Mouse (Mus musculus) heart, postnatal 25 days (tissue): ENCODE measurements around the gene Eddm3b. TPM values are rescaled to one million over a fixed set of nuclear protein-coding genes. Genes with fewer than 3 reads are reported as not detected.

Source experiments
- DNase-seq: peaks from one replicate; pipeline ENCODE4 v3.0.0; 2022; ENCODE audit warnings: low spot score
- intact Hi-C: fragments of 180-260 bp; cut with DNase I; formaldehyde crosslinking; loops from one replicate; pipeline ENCODE4 v1.15.1; 2025
- total RNA-seq, 2 experiments: library from RNA; stranded (reverse); gene quantifications; 2 replicates each; pipeline ENCODE4 v1.2.3; 2021

The Eddm3b gene
- total RNA-seq, 2 experiments from 2014 or later, result not detected

- intact Hi-C loops, result no loop called here
- no peak for DNase-seq
These were observed 51.8 kb downstream of the Eddm3b start for GRCm38 (mm10) chr14:51166068-51166467.

Other genes with a start within 250 kb of the Eddm3b start
- gene Tep1, start 243.9 kb upstream of the Eddm3b start, total RNA-seq, result 10 to 100 TPM in 1 of 2 experiments, 1 to 10 TPM in 1; 9.3 to 10.2 TPM
- gene Klhl33, start 216.9 kb upstream of the Eddm3b start, total RNA-seq, result 10 to 100 TPM; 21.5 to 32.5 TPM
- gene Osgep, start 189.5 kb upstream of the Eddm3b start, total RNA-seq, result 10 to 100 TPM; 66.1 to 70.3 TPM
- 10 to 100 TPM; 22.6 to 23.2 TPM for gene Apex1, start 189.5 kb upstream of the Eddm3b start, total RNA-seq
- 10 to 100 TPM; 21.1 to 23.6 TPM for gene Pip4p1, start 183.6 kb upstream of the Eddm3b start, total RNA-seq
- 10 to 100 TPM; 12.2 to 13.5 TPM for gene Pnp, start 183.3 kb upstream of the Eddm3b start, total RNA-seq
- 10 to 100 TPM; 12.6 TPM for gene Gm49342, start 169.9 kb upstream of the Eddm3b start, total RNA-seq
- gene Pnp2, start 158.4 kb upstream of the Eddm3b start, total RNA-seq, result under 1 TPM; 0.61 to 0.75 TPM
- under 1 TPM in 1 of 2 experiments, not detected in 1; 0.39 TPM for gene Rnase10, start 106.7 kb upstream of the Eddm3b start, total RNA-seq
- not detected for gene Rnase9, start 72.6 kb upstream of the Eddm3b start, total RNA-seq
- gene Rnase11, start 64.3 kb upstream of the Eddm3b start, total RNA-seq, result not detected
- not detected for gene Rnase12, start 56.8 kb upstream of the Eddm3b start, total RNA-seq
- not detected for gene Olfr750, start 40.0 kb upstream of the Eddm3b start, total RNA-seq
- gene Rnase4, start 23.3 kb upstream of the Eddm3b start, total RNA-seq, result 10 to 100 TPM; 50.0 to 53.8 TPM
- gene Ang, start 23.3 kb upstream of the Eddm3b start, total RNA-seq, result 1 to 10 TPM; 6.2 to 7.7 TPM
- under 1 TPM in 1 of 2 experiments, not detected in 1; 0.73 TPM for gene Rnase6, start 9.5 kb downstream of the Eddm3b start, total RNA-seq
- under 1 TPM; 0.52 to 0.53 TPM for gene Rnase1, start 32.4 kb downstream of the Eddm3b start, total RNA-seq
- gene Rnase2b, start 47.8 kb downstream of the Eddm3b start, total RNA-seq, result not detected
- not detected for gene Ang2, start 84.7 kb downstream of the Eddm3b start, total RNA-seq
- not detected for gene Ear14, start 89.0 kb downstream of the Eddm3b start, total RNA-seq
- gene Rnase2a, start 141.7 kb downstream of the Eddm3b start, total RNA-seq, result not detected
- not detected for gene Gm7247, start 247.3 kb downstream of the Eddm3b start, total RNA-seq